Mouse (Mus musculus) liver, embryonic 14.5 days (tissue): ENCODE measurements around the gene Clasp1.

ENCODE experiments used
- CTCF ChIP-seq: IDR thresholded peaks from 2 replicates; pipeline ENCODE4 v1.5.1; 2016; ENCODE audit warnings: antibody characterized with exemption, low read depth, control low read depth
- EP300 ChIP-seq: IDR thresholded peaks from 2 replicates; pipeline ENCODE4 v1.6.1; 2016; ENCODE audit warnings: antibody characterized with exemption, low read depth

DNA sequence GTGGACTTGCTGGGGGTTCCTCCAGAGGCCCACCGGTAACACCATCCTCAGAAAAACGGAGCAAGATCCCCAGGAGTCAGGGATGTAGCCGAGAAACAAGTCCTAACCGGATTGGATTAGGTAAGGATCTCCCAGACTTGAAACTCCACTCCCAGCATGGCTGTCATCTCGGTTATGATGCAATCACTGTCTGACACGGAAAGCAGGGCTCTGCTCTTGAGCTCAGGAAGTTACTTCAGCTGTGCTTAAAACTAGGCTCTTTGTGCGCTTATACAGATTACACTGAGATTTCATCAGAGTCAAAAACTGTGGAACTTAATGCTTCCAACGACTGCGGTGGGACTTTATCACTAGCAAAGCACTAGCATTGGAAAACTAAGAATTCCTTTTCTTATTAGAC is 136.5 kb downstream of the Clasp1 start:
- no peak for TF ChIP-seq CTCF
- TF ChIP-seq EP300 = no peak
